Mouse (Mus musculus): Measurements from ENCODE around the gene Vmn1r205.
A peak's percentile ranks its signal among the peaks of the same experiment; 100 is the strongest.
"Not testable (repeated sequence)": the region's sequence is repeated elsewhere in the genome, so short reads cannot be mapped to it uniquely, and the experiment has no call there.

The Vmn1r205 gene

DNA sequence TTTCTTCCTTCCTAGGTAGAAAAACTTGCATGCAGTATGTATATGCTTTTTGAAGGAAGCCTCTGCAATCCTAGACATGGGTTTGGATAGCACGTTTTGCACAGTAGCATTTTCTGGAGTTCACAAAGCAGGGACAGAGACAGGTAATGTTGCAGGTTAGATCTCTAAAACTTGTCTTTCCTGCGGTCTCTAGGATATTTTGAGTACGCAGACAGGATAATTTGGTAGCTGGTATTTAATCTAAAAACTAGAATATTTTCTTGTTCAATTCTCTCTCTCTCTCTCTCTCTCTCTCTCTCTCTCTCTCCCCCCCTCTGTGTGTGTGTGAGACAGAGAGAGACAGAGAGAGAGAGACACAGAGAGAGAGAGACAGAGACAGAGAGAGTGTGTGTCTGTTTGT, at the start of gene Vmn1r205:
TSS of gene Vmn1r205 (minus strand) at position 101 of the 400 bp plus-strand sequence.
- DNase-seq (ENCODE audit: low read depth, low spot score) = no peak

DNA sequence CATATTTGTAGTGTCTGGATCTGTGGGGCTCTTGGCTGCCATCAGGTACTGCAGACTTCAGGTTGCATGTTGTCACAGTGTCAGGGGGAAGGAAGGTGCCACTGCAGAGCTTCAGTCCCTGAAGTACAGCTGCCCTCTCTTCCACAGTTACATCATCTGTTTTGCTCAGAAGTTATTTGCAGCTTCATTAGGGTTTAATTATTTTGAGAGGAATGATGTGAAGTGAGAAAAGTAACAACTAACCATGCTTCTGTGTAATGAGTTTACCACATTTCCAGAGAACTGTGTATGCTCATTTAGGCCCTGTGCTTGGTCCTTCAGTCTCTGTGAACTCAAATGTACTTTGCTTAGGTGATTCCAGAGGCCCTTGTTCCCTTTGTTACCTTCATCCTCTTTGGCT, 31.4 kb upstream of the Vmn1r205 start, which contains the start of gene Vmn1r206:
TSS of gene Vmn1r206 (minus strand) at position 101 of the 400 bp plus-strand sequence.
- DNase-seq (ENCODE audit: low read depth, low spot score) = not testable (repeated sequence)

DNA sequence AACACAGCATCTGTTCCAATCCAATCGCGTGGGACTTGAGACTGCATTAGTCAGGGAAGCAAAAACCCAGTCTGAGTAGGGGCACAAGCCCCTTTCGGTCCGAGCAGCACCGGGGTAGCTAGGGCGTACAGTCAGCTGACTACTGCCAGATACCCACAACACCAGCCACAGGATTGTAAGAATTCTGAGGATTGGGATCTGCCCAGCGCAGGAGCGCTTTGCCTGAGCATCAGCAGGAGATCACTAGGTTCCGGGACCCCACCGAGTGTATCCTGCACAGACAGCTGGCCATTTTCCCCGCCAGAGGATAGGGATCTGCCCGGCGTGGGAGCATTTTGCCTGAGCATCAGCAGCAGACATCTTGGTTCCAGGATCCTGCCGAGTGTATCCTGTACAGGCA, 9.5 kb downstream of the Vmn1r205 start:
- DNase-seq (ENCODE audit: low read depth, low spot score) = peak; percentile 55

DNA sequence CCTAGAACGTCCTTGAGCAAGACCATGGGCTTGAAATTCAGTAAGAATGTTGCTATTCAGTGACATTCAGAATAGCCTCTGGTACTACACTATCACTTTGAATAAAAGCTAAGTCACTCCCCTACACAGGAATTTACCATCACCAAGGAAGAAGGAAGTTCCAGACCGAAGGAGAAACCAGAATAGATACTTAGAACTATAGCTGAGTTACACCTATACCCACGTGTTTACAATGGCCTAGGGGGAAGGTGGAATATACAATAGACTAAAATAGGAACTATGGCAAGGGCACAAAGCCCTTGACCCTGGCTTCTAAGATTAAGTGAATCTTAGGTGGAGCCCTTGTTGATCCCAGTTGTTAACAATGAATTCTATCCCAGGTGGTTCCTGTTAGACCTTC, 17.9 kb downstream of the Vmn1r205 start:
- DNase-seq (ENCODE audit: low read depth, low spot score) = peak; percentile 53

DNA sequence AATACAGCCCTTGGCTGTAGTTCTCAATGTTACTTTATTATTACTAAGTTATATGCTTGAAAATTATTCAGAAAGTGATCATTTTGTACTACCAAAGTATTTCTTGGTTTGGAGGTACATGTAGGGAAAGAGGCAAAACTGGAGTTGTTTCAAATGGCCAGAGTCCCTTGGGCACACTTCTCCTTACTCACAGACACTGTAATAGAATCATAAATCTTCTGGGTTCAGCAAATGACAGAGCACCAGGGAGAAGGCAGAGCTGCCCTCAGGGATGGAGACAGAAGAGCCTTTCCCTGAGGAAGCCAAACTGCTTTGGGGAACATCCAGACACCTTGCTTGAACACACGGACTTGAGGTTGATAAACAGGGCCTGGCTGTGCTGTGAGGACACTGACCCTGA, 39.9 kb downstream of the Vmn1r205 start, which contains the start of gene Vmn1r204:
TSS of gene Vmn1r204 (plus strand) at position 301 of the 400 bp plus-strand sequence.
- DNase-seq (ENCODE audit: low read depth, low spot score) = not testable (repeated sequence)

Measured in R1 (cell line).